Mouse (Mus musculus): Measurements from ENCODE around the gene Pnpla2. TPM values are rescaled to one million over a fixed set of nuclear protein-coding genes. Genes with fewer than 3 reads are reported as not detected.

The Pnpla2 gene
- polyA plus RNA-seq, 1 experiment from 2014 or later, result 15.2 TPM

DNA sequence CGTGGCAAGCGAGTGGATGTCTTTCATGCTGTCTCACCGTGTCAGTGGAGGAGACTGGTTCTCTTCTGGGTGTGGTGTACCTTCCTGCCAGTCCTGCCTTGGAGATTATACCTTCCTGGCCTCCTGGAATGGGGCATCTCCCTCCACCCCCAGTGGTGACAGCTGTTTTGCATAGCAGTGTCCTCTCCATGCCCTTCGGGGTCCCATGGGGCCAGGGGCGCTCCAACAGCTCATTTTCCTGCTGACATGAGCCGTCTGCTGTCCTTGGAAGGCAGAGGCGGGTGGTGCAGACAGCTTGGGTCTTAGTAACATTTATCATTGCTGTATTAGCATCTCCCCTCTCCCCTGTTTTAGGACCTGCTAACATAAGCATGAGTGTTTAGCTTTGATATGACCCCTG, 32.1 kb downstream of the Pnpla2 start:
- no peaks in the 10 kb centered on the region for H3K9me3 ChIP-seq (replicated peaks)
- peaks cover 24% of the 10 kb centered on the region for H3K27me3 ChIP-seq (ENCODE audit: low read depth, poor library complexity, severe bottlenecking)
- no peak overlapping the region for H3K4me3 ChIP-seq
- H3K36me3 ChIP-seq, result peaks cover 10% of the 10 kb centered on the region
- WGBS, result 89% methylated on average over 7 of the region's 7 CpGs
- DNase-seq (ENCODE audit: low spot score), result no peak
- H3K4me1 ChIP-seq, result peaks cover 12% of the 10 kb centered on the region
- no peak overlapping the region for H3K27ac ChIP-seq (replicated peaks)

DNA sequence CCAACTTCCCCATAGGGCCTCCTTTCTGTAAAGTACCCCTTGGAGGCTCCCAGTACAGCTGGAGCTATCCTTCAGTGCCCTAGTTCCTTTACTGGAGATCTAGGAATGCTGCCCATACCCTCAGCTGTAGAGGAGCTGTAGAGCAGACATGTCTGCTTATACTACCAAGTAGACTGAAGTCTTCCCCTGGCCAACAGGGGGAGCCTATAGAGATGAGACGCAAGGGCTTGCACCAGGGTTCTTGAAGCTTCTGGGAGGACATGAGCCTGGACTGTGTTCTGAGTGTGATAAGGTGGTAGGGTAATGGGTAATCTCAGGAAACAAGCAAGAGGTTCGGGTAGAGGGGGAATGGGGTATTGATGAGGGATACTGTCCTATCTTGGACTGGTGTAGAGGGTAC, 36.2 kb downstream of the Pnpla2 start:
- peaks cover 38% of the 10 kb centered on the region for H3K36me3 ChIP-seq
- H3K4me1 ChIP-seq, result no peaks in the 10 kb centered on the region
- no peak overlapping the region for H3K4me3 ChIP-seq
- DNase-seq (ENCODE audit: low spot score), result no peak
- H3K27ac ChIP-seq (replicated peaks), result no peak overlapping the region
- H3K9me3 ChIP-seq (replicated peaks), result no peaks in the 10 kb centered on the region
- no peaks in the 10 kb centered on the region for H3K27me3 ChIP-seq (ENCODE audit: low read depth, poor library complexity, severe bottlenecking)
- 89% methylated on average over 2 of the region's 2 CpGs for WGBS

GRCm38 (mm10) chr7:141492738-141493137, 37.7 kb downstream of the Pnpla2 start:
- Histone ChIP-seq H3K36me3 (peaks cover 39% of the 10 kb centered on the region), H3K27me3 (ENCODE audit: low read depth, poor library complexity, severe bottlenecking) (no peaks in the 10 kb centered on the region), H3K4me3 (no peak overlapping the region), H3K4me1 (no peaks in the 10 kb centered on the region), H3K27ac (replicated peaks) (no peak overlapping the region), H3K9me3 (replicated peaks) (no peaks in the 10 kb centered on the region)
- 88% methylated on average over 5 of the region's 5 CpGs for WGBS
- DNase-seq (ENCODE audit: low spot score), result no peak

- DNase-seq (ENCODE audit: low spot score), result no peak
- H3K4me3 ChIP-seq, result no peak overlapping the region
- no peaks in the 10 kb centered on the region for H3K4me1 ChIP-seq
- 83% methylated on average over 1 of the region's 1 CpGs for WGBS
- no peak overlapping the region for H3K27ac ChIP-seq (replicated peaks)
- H3K9me3 ChIP-seq (replicated peaks), result no peaks in the 10 kb centered on the region
- H3K36me3 ChIP-seq, result peaks cover 40% of the 10 kb centered on the region
- no peaks in the 10 kb centered on the region for H3K27me3 ChIP-seq (ENCODE audit: low read depth, poor library complexity, severe bottlenecking)
Measured at GRCm38 (mm10) chr7:141493729-141494128, 38.7 kb downstream of the Pnpla2 start.

- WGBS, result 81% methylated on average over 2 of the region's 2 CpGs
- no peaks in the 10 kb centered on the region for H3K27me3 ChIP-seq (ENCODE audit: low read depth, poor library complexity, severe bottlenecking)
- peaks cover 53% of the 10 kb centered on the region for H3K36me3 ChIP-seq
- H3K4me3 ChIP-seq, result no peak overlapping the region
- H3K9me3 ChIP-seq (replicated peaks), result no peaks in the 10 kb centered on the region
- H3K4me1 ChIP-seq, result no peaks in the 10 kb centered on the region
- no peak overlapping the region for H3K27ac ChIP-seq (replicated peaks)
- DNase-seq (ENCODE audit: low spot score), result no peak
Measured at GRCm38 (mm10) chr7:141495379-141495778, 40.4 kb downstream of the Pnpla2 start.

DNA sequence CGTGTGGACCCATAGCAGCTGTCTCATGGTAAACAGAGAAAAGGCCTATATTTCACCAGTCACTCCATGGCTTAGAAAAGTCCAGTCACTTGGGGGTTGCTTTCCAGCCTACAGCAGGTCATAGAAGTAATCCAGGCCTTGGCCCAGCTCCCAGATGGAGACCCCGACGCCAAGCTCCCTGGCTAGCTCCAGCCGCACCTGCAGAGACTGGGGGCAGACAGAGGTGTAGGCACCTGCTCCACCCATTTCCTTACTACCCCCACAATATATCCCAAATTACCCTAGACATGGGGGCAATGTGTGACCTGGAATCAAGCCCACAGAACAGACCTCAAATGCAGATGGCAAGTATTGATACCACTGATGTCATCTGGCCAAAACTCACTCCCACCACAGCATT, 40.9 kb downstream of the Pnpla2 start:
- H3K27ac ChIP-seq (replicated peaks), result no peak overlapping the region
- H3K36me3 ChIP-seq, result peaks cover 53% of the 10 kb centered on the region
- H3K9me3 ChIP-seq (replicated peaks), result no peaks in the 10 kb centered on the region
- H3K4me1 ChIP-seq, result no peaks in the 10 kb centered on the region
- DNase-seq (ENCODE audit: low spot score), result no peak
- WGBS, result 89% methylated on average over 4 of the region's 4 CpGs
- no peaks in the 10 kb centered on the region for H3K27me3 ChIP-seq (ENCODE audit: low read depth, poor library complexity, severe bottlenecking)
- no peak overlapping the region for H3K4me3 ChIP-seq

- Histone ChIP-seq H3K9me3 (replicated peaks) (no peaks in the 10 kb centered on the region), H3K27ac (replicated peaks) (no peak overlapping the region), H3K4me3 (no peak overlapping the region), H3K36me3 (peaks cover 40% of the 10 kb centered on the region), H3K4me1 (no peaks in the 10 kb centered on the region), H3K27me3 (ENCODE audit: low read depth, poor library complexity, severe bottlenecking) (no peaks in the 10 kb centered on the region)
- DNase-seq (ENCODE audit: low spot score), result no peak
- 95% methylated on average over 3 of the region's 3 CpGs for WGBS
Measured at GRCm38 (mm10) chr7:141497600-141497999, 42.6 kb downstream of the Pnpla2 start.

GRCm38 (mm10) chr7:141501820-141502555, 47.0 kb downstream of the Pnpla2 start:
- Histone ChIP-seq H3K4me1 (peaks cover 11% of the 10 kb centered on the region), H3K9me3 (replicated peaks) (no peaks in the 10 kb centered on the region), H3K4me3 (no peak overlapping the region), H3K27ac (replicated peaks) (no peak overlapping the region), H3K27me3 (ENCODE audit: low read depth, poor library complexity, severe bottlenecking) (no peaks in the 10 kb centered on the region), H3K36me3 (peaks cover 24% of the 10 kb centered on the region)
- WGBS, result 91% methylated on average over 7 of the region's 7 CpGs
- DNase-seq (ENCODE audit: low spot score), result no peak

- Histone ChIP-seq H3K27ac (replicated peaks) (no peak overlapping the region), H3K36me3 (peaks cover 24% of the 10 kb centered on the region), H3K9me3 (replicated peaks) (no peaks in the 10 kb centered on the region), H3K4me3 (no peak overlapping the region), H3K27me3 (ENCODE audit: low read depth, poor library complexity, severe bottlenecking) (no peaks in the 10 kb centered on the region), H3K4me1 (peaks cover 12% of the 10 kb centered on the region)
- no peak for DNase-seq (ENCODE audit: low spot score)
- WGBS, result 92% methylated on average over 5 of the region's 5 CpGs
Measured at GRCm38 (mm10) chr7:141502556-141502905, 47.5 kb downstream of the Pnpla2 start.

- H3K4me1 ChIP-seq, result peaks cover 30% of the 10 kb centered on the region
- no peak for DNase-seq (ENCODE audit: low spot score)
- H3K36me3 ChIP-seq, result peaks cover 23% of the 10 kb centered on the region
- H3K27me3 ChIP-seq (ENCODE audit: low read depth, poor library complexity, severe bottlenecking), result no peaks in the 10 kb centered on the region
- H3K4me3 ChIP-seq, result peak overlapping the region; percentile 16; the same call in 1 of the 2 replicates
- peak overlapping the region; percentile 77 for H3K27ac ChIP-seq (replicated peaks)
- 89% methylated on average over 2 of the region's 2 CpGs for WGBS
- no peaks in the 10 kb centered on the region for H3K9me3 ChIP-seq (replicated peaks)
Measured at GRCm38 (mm10) chr7:141506278-141506677, 51.3 kb downstream of the Pnpla2 start.

DNA sequence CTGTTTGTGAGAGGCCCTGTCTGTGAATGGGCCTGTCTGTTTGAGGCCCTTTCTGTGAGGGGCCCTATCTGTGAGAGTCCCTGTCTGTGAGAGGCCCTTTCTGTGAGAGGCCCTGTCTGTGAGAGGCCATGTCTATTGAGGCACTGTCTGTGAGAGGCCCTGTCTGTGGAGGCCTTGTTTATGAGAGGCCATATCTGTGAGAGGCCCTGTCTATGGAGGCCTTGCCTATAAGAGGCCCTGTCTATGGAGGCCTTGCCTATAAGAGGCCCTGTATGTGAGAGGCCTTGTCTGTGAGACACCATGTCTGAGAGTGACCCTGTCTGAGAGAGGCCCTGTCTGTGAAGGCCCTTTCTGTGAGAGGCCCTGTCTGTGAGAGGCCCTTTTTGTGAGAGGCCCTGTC, 53.2 kb downstream of the Pnpla2 start:
- H3K9me3 ChIP-seq (replicated peaks), result no peaks in the 10 kb centered on the region
- H3K27ac ChIP-seq (replicated peaks), result peak overlapping the region; percentile 77
- H3K4me3 ChIP-seq, result no peak overlapping the region
- peaks cover 30% of the 10 kb centered on the region for H3K4me1 ChIP-seq
- H3K36me3 ChIP-seq, result peaks cover 20% of the 10 kb centered on the region
- no peaks in the 10 kb centered on the region for H3K27me3 ChIP-seq (ENCODE audit: low read depth, poor library complexity, severe bottlenecking)
- no peak for DNase-seq (ENCODE audit: low spot score)

GRCm38 (mm10) chr7:141510196-141510595, 55.2 kb downstream of the Pnpla2 start:
- Histone ChIP-seq H3K4me1 (peaks cover 30% of the 10 kb centered on the region), H3K36me3 (peaks cover 35% of the 10 kb centered on the region), H3K9me3 (replicated peaks) (no peaks in the 10 kb centered on the region), H3K27ac (replicated peaks) (no peak overlapping the region), H3K4me3 (no peak overlapping the region), H3K27me3 (ENCODE audit: low read depth, poor library complexity, severe bottlenecking) (no peaks in the 10 kb centered on the region)
- 91% methylated on average over 5 of the region's 5 CpGs for WGBS
- DNase-seq (ENCODE audit: low spot score), result no peak

Data from midbrain, embryonic 10.5 days (tissue).